Mouse (Mus musculus) urinary bladder, postnatal 4 days (tissue): ENCODE measurements around the gene Spns1.

ENCODE experiments used
- DNase-seq, 2 experiments: peaks; one replicate each; pipeline ENCODE4 v3.0.0; 2021 to 2022; ENCODE audit warnings: low spot score in 2 of 2

Spns1 gene

GRCm38 (mm10) chr7:126369393-126369792, 7.9 kb downstream of the Spns1 start, which contains the start of gene Lat:
Lat (minus strand) TSS chr7:126369570.
- DNase-seq: no peak

GRCm38 (mm10) chr7:126368367-126368766, 8.9 kb downstream of the Spns1 start:
- no peak for DNase-seq

DNA sequence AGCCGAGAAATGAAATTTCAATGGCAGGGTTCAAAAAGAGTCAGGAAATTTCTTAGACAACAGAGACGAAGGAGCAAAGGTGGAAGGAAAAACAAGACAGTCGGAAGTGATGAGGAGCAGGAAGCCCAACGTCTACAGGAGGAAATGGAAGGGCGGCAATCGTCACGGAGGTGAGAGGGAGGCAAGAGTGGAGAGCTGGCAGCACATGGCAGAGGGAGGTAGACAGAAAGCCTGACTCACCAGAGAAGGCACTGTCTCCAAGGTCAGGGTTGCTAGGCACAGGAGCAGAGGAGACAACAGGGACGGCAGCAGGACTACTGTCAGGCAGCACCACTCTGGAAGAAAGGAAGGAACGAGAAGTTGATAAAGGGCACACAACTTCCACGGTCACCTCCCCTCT, 9.6 kb downstream of the Spns1 start:
- DNase-seq: no peak

DNA sequence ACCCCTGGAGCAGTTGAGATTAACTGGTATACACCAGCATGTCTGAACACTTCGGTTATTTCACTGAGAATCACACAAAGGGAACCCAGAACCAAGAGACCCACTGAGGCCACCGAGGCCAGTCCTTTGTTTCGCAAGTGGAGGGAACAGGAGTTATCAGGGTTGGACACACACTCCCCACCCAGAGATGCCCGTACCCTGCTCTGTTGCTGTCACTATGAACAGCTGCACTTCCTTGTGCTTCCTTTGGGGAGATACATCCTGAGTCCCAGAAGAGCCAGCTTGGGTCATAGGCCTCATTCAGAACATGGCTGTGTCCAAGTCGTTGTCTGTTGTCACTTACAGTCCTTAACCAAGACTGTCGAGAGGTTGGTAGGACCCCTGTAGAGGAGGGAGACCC, 14.2 kb downstream of the Spns1 start:
- no peak for DNase-seq

DNA sequence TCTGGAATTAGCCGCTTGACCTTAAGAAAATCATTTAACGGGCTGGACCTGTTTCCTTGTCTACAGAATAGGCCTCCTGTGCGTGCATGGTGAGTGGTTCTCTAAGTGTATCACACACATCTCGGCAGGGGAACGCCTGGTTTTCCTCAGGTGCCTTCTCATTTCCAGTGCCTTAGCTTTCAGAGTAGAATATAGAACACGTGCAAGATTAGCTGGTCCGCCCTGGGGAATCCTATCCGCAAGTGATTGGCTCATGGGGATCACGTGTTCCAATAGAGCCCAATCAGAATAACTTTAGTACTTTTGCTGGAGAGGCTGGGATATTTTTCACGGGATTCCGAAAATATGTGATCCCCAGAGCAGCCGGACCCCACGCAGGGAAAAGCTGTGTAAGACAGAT, 18.2 kb downstream of the Spns1 start:
- no peak for DNase-seq

- no peak for DNase-seq
These were observed 18.8 kb downstream of the Spns1 start for GRCm38 (mm10) chr7:126358413-126358812.

DNA sequence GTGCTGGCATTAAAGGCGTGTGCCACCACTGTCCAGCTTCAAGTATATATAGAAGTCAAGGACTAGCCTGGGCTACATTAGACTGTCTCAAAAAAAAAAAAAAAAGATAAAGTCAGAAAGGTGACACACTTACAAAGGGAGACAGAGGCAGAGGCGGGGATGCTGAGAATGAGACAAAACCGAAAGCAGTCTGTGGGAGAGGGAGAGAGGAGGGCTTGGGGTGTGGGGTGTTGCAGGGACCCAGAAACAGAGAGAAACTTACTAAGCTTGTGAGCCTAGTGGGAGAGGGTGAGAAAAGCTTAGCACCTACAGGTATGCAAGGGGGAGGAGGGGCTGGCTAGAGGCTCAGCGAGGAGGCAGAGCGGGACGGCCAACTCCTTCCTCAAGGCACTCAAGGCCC, 19.4 kb downstream of the Spns1 start:
- DNase-seq: no peak

- no peak for DNase-seq
These were observed 20.3 kb downstream of the Spns1 start for GRCm38 (mm10) chr7:126356793-126357591.

GRCm38 (mm10) chr7:126355847-126356597, 21.2 kb downstream of the Spns1 start:
- DNase-seq: no peak

DNA sequence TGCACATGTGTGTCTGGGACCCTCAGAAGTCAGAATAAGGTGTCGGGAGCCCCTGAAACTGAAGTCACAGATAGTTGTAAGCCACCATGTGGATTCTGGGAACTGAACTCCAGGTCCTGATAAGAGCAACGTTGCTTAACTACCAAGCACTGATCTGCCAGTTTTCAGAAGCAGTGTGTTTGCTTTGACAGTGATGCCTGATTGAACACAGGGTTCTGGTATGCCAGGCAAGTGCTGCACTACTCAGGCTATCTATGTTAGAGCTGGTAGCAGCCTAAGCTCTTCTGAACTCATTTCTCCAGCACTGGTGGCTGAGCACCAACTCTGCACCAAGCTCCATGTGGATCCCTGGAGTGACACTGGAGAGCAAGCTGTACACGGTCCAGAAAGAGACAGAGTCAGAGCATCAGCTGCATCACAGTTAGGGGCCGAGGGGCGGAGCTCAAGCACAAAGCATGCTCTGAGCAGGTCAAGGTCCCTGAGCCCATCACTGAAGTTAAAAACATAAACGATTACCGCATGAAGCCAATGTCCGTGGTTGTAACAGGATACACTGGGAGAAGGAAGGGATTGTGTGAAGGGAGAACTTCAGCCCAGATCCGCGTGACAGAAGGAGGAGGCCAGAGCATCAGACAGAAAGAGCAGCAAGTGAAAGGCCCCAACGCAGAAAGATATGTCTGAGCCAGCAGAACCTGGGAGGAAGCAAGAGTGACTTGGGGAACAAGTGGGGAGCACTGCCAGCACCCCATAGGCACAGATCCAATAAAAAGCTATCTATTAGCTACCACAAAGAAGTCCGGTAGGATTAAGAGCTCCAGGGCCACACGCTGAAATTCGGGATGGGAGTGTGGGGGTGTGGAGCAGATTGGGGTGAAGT, 22.3 kb downstream of the Spns1 start:
- DNase-seq: no peak

DNA sequence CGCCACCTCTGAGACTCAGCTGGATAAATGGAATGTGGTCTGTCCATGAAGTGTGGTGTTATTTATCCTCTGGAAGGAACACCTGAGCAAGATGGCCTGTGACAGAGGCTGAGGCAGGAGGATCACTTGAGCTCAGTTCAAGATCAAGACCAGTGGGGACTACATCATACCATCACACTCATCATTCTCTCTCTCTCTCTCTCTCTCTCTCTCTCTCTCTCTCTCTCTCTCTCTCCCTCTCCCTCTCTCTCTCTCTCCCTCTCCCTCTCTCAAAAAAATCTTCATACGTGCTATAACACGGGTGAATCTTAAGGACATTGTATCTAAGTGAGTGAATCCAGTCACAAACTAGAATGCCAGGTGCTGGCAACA, 23.3 kb downstream of the Spns1 start:
- no peak for DNase-seq

GRCm38 (mm10) chr7:126353251-126353993, 23.8 kb downstream of the Spns1 start:
- DNase-seq: no peak

DNA sequence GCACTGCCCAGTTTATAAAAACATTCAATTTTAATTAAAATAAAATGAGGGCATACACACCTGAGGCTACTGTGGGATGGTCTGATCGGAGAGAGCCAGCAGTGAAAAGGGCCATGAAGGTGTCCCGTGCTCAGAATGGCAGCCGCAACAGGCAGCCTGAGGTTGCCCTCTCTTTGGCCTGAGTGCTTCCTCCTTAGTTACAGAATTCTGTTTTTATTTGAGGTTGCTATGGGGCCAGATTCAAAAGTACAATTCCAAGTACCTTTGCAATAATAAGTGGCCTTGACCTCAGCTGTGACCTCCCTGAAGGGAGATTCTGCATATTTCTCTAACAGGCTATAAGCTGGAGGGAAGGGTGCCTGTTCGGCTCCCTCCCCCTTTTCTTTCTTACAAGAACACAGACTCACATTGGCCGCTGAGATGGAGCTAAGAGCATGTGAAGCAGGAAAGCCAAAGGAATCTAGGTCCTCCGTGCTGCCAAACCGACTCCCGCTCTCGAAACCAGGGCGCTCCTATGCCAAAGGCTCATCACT, 25.8 kb downstream of the Spns1 start:
- DNase-seq: no peak

DNA sequence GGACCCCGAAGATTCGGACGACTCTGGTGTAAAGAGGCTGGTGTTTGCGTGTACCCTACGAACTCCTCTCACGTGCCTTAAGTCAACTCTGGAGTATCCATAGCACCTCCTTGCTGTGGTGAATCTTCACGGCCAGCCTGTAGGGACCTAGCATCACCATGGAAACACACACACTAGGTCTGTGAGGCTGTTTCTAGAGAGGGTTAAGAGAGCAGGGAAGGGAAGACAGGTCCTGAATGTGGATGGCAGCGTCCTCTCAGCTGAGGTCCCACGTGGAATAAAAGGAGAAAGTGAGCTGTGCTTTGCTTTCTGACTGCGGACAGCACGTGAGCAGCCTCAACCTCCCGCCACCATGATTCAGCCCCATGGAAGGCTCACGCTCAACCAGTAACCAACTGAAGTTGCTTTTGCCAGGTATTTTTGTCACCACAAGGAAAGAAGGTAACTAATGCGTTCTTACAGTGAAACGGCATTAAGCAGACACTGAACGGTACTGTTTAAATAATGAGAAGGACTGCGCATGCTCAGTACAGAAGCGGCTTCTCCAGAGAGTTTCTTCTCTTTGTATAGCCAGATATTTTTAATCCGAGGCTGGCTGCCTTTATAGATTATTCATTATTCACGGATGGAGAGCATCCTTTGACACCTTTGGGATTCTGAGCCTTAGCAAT, 26.4 kb downstream of the Spns1 start:
- no peak for DNase-seq

DNA sequence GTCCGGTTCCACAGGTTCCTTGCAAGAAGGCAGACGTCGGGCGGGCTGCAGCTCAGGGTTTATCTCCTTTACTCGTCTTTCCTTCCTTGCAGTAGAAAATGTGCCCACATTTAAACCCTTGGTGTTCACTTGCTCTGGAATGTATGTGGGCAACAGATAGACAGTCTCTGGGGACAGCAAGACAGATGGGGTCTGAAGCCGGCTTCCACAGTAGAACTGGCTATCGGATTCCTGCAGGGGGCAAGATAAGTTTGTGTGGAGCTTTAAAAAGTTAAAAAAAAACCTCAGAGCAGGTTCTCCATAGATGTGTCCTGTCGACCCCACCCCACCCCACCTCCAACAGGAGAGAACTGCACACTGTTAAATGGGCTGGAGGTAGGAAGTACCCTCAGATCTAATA, 29.0 kb downstream of the Spns1 start:
- no peak for DNase-seq

DNA sequence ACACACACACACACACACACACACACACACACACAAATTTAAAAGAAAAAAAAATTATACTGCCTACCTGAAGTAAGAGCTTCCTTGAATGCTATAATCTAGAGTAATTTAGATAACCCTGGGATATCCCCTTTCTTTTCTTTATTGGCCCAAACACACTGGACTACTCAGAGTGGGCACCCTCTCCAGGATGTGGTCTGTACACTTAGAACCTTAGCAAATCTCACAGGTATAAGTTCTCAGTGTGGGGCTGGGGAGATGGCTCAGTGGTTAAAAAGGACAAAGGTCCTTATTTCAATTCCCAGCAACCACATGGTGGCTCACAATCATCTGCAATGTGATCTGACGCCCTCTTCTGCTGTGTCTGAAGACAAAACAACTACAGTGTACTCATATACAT, 30.2 kb downstream of the Spns1 start:
- no peak for DNase-seq

- DNase-seq: no peak
These were observed 31.3 kb downstream of the Spns1 start for GRCm38 (mm10) chr7:126345969-126346368.

DNA sequence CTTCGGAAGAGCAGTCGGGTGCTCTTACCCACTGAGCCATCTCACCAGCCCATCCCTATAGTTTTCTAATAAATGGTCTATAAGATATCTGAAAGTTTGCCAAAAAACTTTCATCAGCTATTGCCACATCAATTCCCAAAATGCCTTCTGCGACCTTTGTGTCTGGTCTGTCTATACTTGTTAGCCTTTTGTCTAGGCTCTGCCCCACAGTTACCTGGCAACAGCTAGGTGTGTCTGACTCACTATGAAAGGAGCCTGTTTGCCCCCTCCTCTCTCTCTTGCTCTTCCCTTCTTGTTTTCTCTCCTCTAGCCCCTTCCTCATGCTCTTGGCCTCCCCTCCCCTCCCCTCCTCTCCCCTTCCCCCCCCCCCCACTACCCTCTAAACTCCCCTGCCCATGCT, 31.7 kb downstream of the Spns1 start:
- DNase-seq: no peak

DNA sequence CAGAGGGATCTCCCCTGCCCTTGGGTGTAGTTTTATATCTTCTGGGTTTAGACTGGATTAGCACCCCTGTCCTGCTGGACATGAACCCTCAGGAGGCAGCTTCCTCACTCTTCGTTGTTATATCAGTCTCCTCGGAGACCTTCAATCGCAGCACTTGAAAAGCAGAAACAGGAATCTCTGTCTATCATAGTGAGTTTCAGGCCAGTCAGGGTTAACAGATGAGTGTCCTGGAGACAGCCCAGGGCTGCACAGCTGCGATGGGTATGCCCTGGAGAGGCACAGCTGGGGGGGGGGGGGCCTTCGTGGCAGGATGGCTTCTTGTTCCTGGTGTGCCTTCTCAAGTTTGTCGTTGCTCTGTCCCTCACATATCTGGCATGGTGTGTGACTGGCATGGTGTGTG, 36.4 kb downstream of the Spns1 start:
- DNase-seq: no peak

GRCm38 (mm10) chr7:126340206-126340618, 37.0 kb downstream of the Spns1 start:
- DNase-seq: no peak

GRCm38 (mm10) chr7:126339521-126339971, 37.7 kb downstream of the Spns1 start:
- DNase-seq: no peak
